Mouse (Mus musculus) layer of hippocampus, adult 9-11 months (tissue): Measurements from ENCODE around the gene Itga1.

Experiments
- DNase-seq: peaks from one replicate; pipeline ENCODE4 v3.0.0; 2022

The Itga1 gene

DNA sequence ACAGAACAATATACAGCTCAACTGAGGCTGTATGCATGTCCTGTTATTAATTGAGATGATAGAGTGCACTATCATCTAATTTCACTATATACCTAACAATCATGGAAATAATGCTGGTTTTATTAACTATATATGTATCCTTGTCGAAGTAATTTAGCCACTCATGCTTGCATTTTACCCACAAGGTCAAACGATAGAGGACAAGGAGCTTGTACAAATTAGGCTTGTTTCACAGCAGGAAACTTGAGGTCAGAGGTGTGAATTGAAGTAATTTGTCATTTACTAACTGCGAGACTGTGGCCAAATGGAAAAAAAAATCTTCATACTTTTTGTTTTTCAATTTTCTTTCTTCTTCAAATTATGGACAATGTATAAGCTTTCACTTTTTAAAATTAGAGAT, 3.5 kb downstream of the Itga1 start:
- no peak for DNase-seq

DNA sequence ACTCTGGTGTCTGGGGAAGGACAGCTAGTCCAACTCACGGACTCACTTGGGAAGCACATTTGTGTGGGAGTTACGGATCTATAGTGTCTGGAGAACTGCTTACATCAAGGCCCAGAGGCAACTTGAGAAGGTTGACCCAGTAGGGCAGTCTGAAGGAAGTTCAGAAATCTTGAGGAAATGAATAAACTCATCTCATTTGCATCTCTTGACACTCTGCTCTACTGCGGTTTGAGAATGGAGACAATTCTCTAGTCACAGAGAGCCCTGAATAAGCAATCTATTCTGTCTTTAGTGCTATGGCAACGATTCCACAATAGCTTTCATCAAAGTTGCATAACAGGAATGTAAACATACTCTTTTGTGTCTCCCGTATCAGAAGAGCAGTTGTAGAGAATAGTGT, 4.8 kb downstream of the Itga1 start:
- DNase-seq, result no peak

DNA sequence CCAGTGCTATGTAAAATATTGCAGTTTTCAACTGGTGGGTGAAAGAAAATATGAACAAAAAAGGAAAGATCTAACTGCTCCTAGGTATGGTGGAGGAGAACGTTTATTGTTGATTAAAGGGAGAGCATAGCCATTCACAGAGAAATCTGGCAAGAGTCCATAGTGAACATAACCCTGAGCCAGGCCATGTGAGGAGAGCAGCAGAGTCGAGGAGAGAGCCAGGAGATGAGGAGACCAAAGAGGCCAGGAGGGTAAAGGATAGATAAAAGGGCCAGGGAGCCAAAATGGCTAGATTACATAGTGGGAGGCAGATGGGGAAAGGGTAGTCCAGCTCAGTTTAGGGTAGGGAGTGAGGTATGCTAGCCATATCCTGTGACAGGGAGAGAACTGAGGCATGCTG, 5.5 kb downstream of the Itga1 start:
- no peak for DNase-seq

DNA sequence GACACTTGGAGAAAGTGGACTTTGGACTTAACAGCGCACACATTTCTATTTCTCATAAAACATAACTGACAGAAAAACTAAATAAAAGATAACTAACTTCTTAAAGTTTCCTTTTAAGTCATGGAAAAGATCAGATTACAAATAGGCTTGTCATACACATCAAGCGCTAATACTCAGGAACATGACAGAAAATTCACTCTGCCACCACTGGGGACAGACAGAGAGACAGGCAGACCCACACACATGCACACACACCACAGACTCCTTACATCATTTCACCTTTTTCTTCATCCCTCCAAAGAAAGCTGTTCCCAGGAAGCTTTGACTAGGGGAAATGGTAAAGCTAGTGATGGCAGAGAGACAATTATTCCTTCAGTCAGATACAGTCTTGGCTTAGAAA, 6.4 kb downstream of the Itga1 start:
- no peak for DNase-seq

DNA sequence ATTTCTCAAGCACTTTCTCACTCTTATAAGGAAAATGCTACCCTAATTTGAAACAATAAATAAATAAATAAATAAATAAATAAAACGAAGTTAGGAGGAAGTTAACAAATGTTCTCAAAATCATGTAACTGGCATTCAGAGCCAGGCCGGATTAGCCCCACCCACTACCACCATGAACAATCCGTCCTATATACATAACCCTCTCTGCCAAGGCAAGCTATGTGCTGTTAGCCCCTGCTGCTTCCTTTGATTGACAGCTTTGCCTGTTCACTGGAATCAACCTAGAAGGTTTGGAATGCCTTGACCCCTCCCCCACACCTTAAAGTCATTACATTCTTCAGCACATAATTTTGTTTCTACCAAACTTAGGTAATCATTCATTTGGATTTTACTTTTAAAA, 10.3 kb downstream of the Itga1 start:
- DNase-seq, result no peak

DNA sequence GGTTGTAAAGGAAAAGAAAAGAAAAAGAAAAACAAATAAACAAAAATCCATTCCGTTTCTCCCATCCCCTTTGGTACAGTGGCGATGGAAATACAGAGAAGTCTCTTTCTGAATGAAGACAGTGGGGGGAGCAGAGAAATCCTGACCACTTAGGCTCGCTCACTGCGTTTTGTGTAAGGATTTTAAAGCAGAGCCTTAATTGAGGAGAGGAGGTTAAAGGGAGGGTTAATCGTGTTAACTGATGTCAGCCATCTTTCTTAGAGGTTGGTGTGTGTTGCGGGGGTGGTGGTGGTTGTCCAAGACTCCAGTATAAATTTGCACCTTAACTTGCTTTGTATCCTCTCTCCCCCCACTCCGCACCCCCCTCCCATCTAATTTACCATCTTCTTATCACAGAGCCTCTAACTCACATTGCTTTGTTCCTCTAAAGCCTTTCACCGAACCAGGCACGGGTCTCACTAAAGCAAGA, 10.8 kb downstream of the Itga1 start:
- no peak for DNase-seq

DNA sequence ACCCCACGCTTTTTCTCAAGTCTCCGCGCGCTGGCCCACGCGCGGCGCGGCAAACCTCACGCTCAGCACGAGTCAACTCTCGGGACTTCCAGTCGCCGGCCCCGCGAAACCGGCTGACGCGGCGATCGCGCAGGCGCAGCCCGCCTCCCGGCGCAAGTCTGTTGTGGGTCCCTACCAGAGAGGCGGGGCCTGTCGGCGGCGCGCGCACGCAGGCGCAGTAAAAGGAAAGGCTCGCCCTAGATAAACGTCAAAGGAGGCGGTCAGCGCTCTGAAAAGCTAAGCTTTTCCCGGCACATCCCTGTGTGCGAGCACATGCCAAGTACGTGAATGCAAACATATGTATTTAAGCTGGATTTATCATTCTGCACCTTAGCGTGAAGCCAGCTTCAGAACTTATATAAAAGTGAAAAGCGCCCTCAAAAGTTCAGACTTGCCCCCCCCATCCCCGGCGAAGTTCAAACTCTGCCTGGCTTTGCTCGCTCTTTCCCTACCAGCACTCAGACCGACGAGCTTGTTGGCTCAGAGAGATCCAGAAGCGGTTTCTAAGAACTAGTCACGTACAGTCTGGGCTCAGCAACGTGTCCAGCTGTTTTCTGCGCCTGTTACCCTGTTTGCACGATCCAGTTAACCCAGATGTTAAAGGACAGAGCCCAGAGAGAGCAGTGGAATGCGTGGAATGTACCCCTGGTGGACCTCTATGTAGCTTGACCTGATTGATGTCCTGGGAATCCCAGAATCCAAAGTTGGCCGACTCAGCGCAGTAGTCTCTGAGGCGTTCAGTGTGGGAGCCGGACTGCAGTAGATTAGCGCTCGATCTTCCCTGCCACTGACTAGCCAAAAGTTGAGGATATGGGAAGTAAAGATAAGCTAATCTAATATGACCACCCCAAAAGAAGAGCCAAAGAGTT, 11.4 kb downstream of the Itga1 start, which contains the start of gene Pelo:
Gene Pelo, minus strand, starts transcription at position 118 of the 908 bp plus-strand sequence.
- DNase-seq, result peak; percentile 95

DNA sequence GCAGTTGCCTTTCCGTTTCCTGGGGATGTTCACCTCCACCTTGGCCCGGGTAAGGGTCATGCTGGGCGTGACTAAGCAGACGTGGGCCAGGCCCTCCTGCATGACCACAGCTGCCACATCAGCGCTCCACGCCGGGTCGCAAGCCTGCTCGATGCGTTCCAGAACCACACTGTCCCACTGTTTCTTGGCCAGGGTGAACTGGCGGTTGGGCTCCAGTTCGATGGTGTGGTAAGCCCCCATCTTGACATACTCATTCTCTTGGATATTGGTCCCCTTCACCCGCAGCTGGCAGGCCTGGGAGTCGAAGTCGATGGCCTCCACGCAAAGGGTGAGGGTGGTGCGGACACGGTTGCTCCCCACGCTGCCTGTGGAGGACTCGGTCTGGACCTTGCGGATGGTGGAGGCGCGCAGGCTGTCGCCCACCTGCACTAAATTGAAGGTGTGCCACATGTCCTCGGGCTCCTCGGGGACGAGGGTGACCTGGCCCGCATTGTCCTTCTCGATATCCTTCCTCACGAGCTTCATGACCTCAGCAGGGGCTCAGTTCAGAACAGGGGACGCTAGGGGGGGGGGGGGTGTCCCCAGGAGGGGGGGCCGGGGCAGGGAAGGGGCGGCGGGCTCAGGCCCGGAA, 12.3 kb downstream of the Itga1 start:
- peak; percentile 10 for DNase-seq

DNA sequence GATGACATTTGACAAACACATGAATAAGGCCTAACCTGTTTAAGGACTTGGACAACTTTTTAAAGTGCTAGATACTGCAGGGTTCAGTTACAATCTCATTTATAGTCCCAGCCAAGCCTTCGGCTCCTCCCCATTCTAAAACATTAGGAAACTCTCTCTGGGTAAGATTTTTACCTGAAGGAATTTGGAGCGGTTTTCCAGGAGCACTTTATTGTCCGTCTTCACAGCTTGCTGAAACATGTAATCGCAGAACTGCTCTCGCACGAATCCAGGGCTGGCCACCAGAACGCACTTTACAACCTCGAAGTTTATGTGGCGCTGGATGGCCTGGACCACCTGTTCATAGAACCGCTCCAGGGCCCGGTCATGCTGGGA, 12.8 kb downstream of the Itga1 start:
- no peak for DNase-seq

DNA sequence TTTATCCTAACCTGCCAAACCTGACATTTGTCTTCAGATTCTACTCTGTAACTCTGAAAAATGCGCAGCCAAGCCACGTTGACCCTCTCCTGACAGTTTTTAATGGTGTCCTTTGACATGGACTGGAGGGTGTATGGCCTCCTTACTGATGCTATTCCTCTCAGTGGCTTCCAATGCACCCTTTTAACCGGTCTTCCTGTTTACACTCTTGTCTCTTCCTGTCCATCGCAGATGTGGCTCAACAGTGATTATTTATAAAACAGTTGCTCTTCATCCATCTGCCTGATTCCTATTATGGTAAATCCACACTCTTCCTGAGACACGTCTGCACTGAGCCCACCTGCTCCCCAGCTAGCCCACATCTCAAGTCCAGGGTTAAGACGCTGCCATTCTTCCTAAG, 15.8 kb downstream of the Itga1 start:
- no peak for DNase-seq

DNA sequence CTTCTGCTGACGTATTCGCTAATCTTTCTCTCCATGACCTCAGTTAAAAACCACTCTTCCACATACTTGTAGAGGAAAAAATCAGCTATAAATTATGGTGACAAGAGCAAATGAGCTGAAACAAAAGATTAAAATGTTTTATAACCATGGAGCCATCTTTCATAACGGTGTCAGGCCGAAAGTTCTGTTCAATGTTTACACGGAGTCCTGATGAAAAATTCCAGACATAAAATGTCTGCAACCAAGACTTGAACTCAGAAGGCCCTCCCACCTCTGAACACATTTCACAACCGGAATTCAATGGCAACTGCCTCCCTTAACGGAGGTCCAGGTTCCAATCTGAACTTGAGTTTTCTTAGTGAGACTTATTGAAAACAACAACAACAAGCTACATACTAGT, 19.4 kb downstream of the Itga1 start:
- DNase-seq, result no peak

DNA sequence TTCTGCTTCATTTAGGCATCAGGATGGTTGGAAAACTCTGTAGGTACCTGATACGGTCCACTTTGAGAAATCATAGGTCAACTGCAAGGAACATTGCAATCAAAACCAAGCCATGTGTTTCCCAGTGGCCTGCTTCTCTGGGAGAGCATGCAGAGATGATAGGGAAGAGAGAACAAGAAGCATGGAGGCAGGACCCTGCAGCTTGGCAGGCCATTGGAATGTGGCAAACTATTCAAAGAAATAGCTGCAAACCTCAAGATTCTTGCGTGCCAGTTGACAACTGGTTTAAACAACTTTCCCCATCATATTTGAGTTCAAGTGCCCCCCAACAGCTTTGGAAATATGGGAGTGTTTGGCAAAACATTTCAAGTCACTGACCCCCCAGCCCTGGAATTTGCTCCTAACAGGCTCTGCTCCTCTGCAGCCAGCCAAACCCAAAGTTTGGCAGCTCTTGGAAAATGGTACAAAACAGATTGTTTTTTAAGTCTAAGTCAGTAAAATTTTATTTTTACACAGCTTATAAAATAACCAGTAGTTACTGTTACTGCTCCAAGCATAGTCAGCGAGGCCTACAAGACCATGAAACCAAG, 21.7 kb downstream of the Itga1 start:
- no peak for DNase-seq

DNA sequence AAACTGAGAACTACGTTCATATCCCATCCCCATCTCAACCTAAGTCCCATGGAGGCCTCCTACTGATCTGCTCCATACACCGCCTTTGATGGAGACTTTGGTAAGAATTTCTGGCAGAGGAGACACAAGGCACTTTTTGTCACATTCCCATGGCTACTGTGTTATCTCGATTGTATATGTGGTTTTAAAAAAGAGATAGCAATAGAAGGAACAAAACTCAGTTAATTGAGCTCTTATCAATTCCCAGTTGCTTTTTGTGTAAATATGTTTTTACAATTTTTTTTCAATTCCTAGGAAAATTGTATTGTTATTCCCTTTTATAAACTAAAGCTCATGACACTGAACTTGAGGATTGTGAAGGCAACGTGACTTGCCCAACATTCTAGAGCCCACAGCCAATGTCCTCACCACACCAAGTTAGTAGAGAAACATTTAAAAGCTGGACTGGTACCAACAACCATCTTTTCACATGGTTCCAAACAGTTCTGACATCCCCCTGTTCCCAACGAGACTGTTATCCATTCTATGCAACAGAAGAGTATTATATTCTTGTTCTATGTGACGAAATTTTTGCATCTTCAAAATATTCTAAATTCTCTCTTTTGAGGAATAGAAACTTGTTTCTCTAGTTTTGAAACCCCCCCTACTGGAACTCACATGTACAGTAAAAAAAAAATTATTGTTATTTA, 22.6 kb downstream of the Itga1 start:
- DNase-seq, result no peak

DNA sequence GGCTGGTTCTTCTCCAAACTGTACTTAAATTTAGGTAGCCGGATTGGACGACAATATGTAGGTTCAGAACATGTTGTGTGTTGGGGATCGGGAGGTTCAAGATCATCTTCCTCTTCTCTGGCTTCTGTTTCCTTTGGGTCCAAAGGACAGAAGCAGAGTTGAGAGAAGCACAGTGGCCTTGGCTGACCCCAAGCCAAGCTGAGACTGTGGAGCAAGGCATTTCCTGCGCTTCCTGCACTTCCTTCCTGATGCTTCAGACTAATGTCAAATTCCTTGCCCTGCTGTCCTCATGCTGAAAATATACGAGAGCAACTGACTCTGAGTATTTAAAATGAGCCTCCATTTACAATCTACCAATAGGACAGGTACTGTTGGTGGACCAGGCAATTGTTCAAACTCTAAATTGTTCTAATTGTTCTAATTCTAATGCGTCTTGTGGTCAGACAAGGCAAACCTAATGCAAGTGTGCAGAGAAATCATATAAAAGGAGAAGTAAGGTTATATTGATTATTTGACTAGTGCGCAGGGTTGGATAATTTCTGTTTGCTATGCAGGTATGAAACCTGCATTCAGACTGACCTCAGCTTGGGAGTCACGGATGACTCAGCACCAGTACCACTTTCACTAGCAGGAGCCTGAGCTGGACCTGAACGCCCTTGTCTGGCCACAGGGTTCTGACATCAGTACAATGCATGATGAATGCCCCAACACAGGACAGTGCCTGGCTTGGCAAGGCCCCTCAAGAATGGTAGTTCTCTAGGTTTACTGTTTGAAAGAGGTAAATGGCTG, 24.2 kb downstream of the Itga1 start:
- no peak for DNase-seq

DNA sequence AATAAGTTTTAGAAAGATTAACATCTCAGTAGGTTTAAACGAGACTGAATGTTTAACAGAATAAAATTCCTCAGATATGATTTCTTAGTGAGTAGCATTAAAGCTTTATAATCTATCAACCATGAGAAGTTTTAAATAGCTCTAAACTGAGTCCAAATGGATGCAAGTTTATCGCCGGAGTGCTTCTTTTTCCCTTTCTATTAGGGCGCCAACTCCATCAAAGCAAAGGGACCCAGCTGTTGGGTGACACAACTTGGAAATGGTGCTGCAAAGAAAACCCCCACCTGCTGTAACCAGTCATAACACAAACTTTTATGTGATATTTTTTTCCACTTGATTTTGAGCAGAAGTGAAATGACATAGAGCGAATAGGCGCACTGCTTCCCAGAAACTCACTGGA, 29.4 kb downstream of the Itga1 start:
- DNase-seq, result no peak

DNA sequence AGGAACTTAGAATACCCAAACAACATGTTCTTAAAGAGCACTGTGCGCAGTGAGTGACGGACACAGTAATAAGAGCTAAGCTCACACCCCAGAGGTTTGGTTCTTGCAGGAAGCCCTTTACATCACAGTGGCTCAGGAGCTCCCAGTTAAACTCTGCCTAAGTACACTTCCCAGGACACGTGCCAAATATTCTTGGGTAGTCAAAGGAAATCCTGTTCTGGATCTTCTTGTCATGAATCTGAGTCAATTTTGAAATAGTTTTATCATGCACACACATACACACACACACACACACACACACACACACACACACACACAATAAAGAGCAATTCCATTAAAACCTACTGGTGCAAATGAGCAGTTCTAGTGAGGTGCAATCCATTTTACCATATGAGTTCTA, 30.3 kb downstream of the Itga1 start:
- no peak for DNase-seq

DNA sequence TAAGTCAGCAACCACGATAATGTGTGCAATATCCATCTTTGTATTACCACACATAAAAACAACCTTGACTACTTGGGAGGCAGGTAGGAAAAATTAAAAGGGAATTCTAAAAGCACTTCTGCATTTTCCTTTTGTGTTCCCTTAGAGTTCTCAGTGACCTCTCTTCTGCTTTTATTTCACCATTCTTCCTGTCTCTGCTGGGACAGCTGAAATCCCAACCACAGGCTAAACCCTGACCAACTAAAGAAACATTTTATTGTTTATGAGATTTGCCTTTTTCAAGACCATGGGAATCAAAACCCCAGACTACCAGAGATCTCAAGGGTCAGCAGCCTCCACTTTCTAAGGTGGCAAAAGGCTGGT, 33.8 kb downstream of the Itga1 start:
- DNase-seq, result no peak

DNA sequence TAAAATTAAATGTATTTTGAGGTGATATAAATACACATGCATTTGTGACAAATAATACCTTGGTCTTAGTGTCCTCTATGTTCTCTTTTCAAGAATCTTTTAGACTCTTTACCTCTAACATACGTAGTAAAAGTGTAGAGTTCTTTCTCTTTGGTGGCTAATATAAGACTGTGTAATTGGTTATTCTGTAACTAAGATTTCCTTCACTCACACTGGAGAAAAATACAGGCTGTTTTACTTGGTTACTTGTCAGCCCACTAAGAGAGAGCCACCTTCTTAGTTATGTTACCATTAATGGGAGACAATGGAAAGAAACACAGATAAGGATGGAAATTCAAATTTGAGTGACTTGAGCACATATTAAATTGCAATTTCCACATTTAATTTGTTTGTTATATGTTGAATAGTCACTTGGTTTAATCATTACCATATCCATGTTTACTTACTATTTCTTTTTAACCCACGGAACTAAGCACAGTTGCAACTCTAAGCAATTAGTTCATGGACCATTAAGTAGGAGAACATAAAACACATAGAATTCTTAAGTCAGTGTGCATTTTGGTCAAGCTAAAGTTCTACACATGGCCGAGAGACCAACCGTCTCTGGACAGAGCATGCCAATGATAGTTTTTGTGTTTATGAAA, 34.3 kb downstream of the Itga1 start:
- no peak for DNase-seq

DNA sequence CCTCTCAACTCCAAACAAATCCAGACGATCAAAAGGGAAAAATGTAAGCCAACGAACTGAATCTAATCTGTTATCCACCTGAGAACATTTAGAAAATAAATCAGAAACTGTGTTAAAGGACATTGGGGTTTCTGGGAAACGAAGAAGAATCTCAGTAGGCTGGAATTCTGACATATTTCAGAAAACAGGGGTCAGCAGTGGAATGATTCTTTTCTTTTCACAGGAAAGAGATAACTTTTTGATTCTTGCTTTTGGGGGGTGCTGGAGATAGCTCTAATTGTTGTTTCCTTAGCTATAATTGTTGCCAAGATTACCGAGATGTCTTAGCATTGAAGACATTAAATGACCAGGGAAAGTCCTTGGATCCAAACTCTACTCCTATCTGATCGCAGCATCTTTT, 44.2 kb downstream of the Itga1 start:
- DNase-seq, result no peak

DNA sequence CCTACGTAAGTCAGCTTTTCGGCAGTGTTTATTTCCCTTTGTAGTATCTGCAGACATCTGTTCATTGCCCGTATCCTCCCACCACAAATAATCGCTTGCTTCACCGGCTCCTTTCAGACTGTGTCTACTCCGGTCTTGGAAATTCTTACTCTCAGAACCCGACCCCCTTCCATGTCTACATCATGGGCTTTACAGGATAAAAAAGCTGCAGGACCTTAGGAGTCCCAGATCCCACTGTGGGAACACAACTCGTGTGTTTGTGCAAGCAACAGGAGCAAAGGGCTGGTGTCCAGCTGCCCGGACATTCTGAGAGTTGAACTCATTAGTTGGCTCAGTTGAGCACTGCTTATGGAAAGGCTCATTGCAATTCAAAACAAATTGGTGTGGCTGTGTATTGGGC, 47.0 kb downstream of the Itga1 start:
- DNase-seq, result no peak

DNA sequence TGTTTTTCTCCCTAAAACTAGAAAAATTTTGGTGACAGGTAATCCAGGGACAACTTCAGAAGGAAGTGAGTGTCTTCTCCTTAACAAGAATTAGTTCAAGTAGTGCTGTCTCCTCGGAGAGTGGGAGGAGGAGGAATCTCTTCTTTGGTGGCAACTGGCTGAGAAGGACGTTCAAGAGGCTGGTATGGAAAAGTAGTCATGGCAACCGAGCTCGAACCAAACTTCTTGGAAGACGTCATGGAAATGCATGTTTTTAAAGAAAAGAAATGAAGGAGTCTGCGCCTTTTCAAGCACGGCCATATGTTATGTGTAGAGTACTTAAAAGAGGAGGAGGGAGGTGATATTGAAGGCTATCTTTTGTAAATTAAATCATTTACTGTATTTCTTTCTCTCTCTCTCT, 49.2 kb downstream of the Itga1 start:
- peak; percentile 41 for DNase-seq
